In the genomic region with DNA sequence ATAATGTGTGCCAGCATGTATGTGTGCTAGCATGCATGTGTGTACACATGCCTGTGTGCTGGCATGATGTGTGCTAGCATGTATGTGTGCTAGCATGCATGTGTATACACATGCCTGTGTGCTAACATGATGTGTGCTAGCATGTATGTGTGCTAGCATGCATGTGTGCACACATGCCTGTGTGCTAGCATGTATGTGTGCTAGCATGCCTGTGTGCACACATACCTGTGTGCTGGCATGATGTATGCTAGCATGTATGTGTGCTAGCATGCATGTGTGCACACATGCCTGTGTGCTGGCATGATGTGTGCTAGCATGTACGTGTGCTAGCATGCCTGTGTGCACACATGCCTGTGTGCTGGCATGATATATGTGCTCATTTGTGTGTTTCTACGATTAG, we compare ENCODE assay signal across 21 mouse cellular contexts.
A peak's percentile ranks its signal among the peaks of the same experiment; 100 is the strongest.
DNase-seq lines count a peak whose midpoint lies in the region; ATAC-seq and TF ChIP-seq lines count a peak whose summit lies in the region.
"Had no signal": no experiment of that assay in that cellular context is flagged by ENCODE, and none has a peak within 500 bp of the region (broad histone marks: within the 10 kb centered on the region; RNA-seq: fewer than 3 reads in every experiment).

No protein-coding gene starts in this region.

- peaks cover 6% of the 10 kb centered on the region; the same call in 1 of the 2 replicates for H3K4me1 ChIP-seq in hindbrain, embryonic 13.5 days (replicated peaks)
- no peaks in the 10 kb centered on the region for H3K4me1 ChIP-seq in hindbrain, postnatal 0 days (ENCODE audit: insufficient read depth, low read length)
- no peaks in the 10 kb centered on the region; the same call in 1 of the 2 replicates for H3K4me1 ChIP-seq in megakaryocyte, embryonic 14.5 days
- H3K4me1 ChIP-seq in neural tube, embryonic 13.5 days (replicated peaks) = peaks cover 4% of the 10 kb centered on the region; the same call in 1 of the 2 replicates
- peaks cover 4% of the 10 kb centered on the region for H3K4me1 ChIP-seq in neural tube, embryonic 15.5 days
- H3K4me1 ChIP-seq: embryonic facial prominence, embryonic 12.5 days had no signal

- H3K9ac ChIP-seq in hindbrain, embryonic 13.5 days = no peak overlapping the region
- H3K9ac ChIP-seq in hindbrain, postnatal 0 days (replicated peaks; ENCODE audit: low read length) = no peak overlapping the region
- H3K9ac ChIP-seq in neural tube, embryonic 13.5 days = no peak overlapping the region
- H3K9ac ChIP-seq in neural tube, embryonic 15.5 days (replicated peaks) = no peak overlapping the region
- H3K9ac ChIP-seq: embryonic facial prominence, embryonic 12.5 days; forebrain, embryonic 13.5 days; forebrain, embryonic 15.5 days had no signal

- H3K36me3 ChIP-seq in hindbrain, embryonic 13.5 days = no peaks in the 10 kb centered on the region
- no peaks in the 10 kb centered on the region for H3K36me3 ChIP-seq in hindbrain, postnatal 0 days (ENCODE audit: insufficient read depth, low read length)
- no peaks in the 10 kb centered on the region for H3K36me3 ChIP-seq in megakaryocyte, embryonic 14.5 days (replicated peaks; ENCODE audit: low read length)
- H3K36me3 ChIP-seq in neural tube, embryonic 13.5 days = no peaks in the 10 kb centered on the region
- 0 out of 2 replicates have a peak, but pooled peaks cover 3% of the 10 kb centered on the region for H3K36me3 ChIP-seq in neural tube, embryonic 15.5 days
- H3K36me3 ChIP-seq: embryonic facial prominence, embryonic 10.5 days; embryonic facial prominence, embryonic 12.5 days; forebrain, embryonic 15.5 days had no signal

- no peaks in the 10 kb centered on the region for H3K27me3 ChIP-seq in hindbrain, embryonic 13.5 days
- H3K27me3 ChIP-seq in hindbrain, postnatal 0 days (ENCODE audit: insufficient read depth, low read length) = no peaks in the 10 kb centered on the region
- H3K27me3 ChIP-seq in megakaryocyte, embryonic 14.5 days (replicated peaks) = peaks cover 2% of the 10 kb centered on the region
- H3K27me3 ChIP-seq in neural tube, embryonic 13.5 days = no peaks in the 10 kb centered on the region
- no peaks in the 10 kb centered on the region for H3K27me3 ChIP-seq in neural tube, embryonic 15.5 days (replicated peaks)
- H3K27me3 ChIP-seq: CH12.LX; embryonic facial prominence, embryonic 12.5 days; forebrain, embryonic 13.5 days; forebrain, embryonic 15.5 days; Patski had no signal

- H3K27ac ChIP-seq in hindbrain, embryonic 13.5 days = peak overlapping the region; percentile 35; the same call in 1 of the 2 replicates
- H3K27ac ChIP-seq in hindbrain, postnatal 0 days = no peak overlapping the region
- peak overlapping the region; percentile 7; the same call in 1 of the 2 replicates for H3K27ac ChIP-seq in neural tube, embryonic 13.5 days (replicated peaks)
- H3K27ac ChIP-seq in neural tube, embryonic 15.5 days (replicated peaks) = peak overlapping the region; percentile 28; the same call in 1 of the 2 replicates
- H3K27ac ChIP-seq: embryonic facial prominence, embryonic 10.5 days; embryonic facial prominence, embryonic 12.5 days; forebrain, embryonic 13.5 days; forebrain, embryonic 15.5 days had no signal

- ATAC-seq in hindbrain, embryonic 13.5 days (ENCODE audit: low FRiP score) = no peak
- no peak for ATAC-seq in hindbrain, postnatal 0 days
- ATAC-seq in megakaryocyte, adult 5-6 weeks (ENCODE audit: poor library complexity, severe bottlenecking) = no peak
- no peak for ATAC-seq in neural tube, embryonic 13.5 days (ENCODE audit: low read depth)
- ATAC-seq in neural tube, embryonic 15.5 days (ENCODE audit: low FRiP score) = no peak
- ATAC-seq: activated CD4-positive, CD25-positive, alpha-beta regulatory T cell, adult 4 months; CD4-positive, CD25-positive, alpha-beta regulatory T cell, adult 4 months; forebrain, embryonic 13.5 days; forebrain, embryonic 15.5 days; Patski had no signal

- no peak overlapping the region for H3K4me3 ChIP-seq in hindbrain, embryonic 13.5 days
- no peak overlapping the region for H3K4me3 ChIP-seq in hindbrain, postnatal 0 days (ENCODE audit: low read length)
- H3K4me3 ChIP-seq in megakaryocyte, embryonic 14.5 days (replicated peaks) = peak overlapping the region; percentile 51
- no peak overlapping the region for H3K4me3 ChIP-seq in neural tube, embryonic 13.5 days
- no peak overlapping the region for H3K4me3 ChIP-seq in neural tube, embryonic 15.5 days (replicated peaks)
- H3K4me3 ChIP-seq: embryonic facial prominence, embryonic 10.5 days; embryonic facial prominence, embryonic 12.5 days; forebrain, embryonic 13.5 days; forebrain, embryonic 15.5 days had no signal

- no peaks in the 10 kb centered on the region for H3K9me3 ChIP-seq in hindbrain, embryonic 13.5 days
- no peaks in the 10 kb centered on the region for H3K9me3 ChIP-seq in hindbrain, postnatal 0 days (ENCODE audit: low read length)
- H3K9me3 ChIP-seq in megakaryocyte, embryonic 14.5 days = peaks cover 9% of the 10 kb centered on the region; the same call in 1 of the 2 replicates
- H3K9me3 ChIP-seq in neural tube, embryonic 13.5 days = no peaks in the 10 kb centered on the region
- H3K9me3 ChIP-seq in neural tube, embryonic 15.5 days (replicated peaks) = no peaks in the 10 kb centered on the region
- H3K9me3 ChIP-seq: embryonic facial prominence, embryonic 10.5 days; forebrain, embryonic 13.5 days; forebrain, embryonic 15.5 days had no signal

- no peak for DNase-seq in hindbrain, postnatal 0 days (ENCODE audit: low spot score)
- DNase-seq in neural tube, embryonic 10.5 days (ENCODE audit: extremely low spot score, low spot score) = no peak
- DNase-seq in spleen, adult 12 weeks (ENCODE audit: low spot score) = no peak
- DNase-seq: adrenal gland, adult 8-10 months; adrenal gland, postnatal 14 days; adrenal gland, postnatal 36 days; B cell, adult 2 months; cerebellum, adult 9-10 months had no signal

- no peak overlapping the region for H3K4me2 ChIP-seq in hindbrain, embryonic 13.5 days
- no peak overlapping the region for H3K4me2 ChIP-seq in hindbrain, postnatal 0 days (ENCODE audit: low read depth, low read length)
- no peak overlapping the region for H3K4me2 ChIP-seq in neural tube, embryonic 13.5 days
- no peak overlapping the region for H3K4me2 ChIP-seq in neural tube, embryonic 15.5 days
- H3K4me2 ChIP-seq: embryonic facial prominence, embryonic 12.5 days; forebrain, embryonic 13.5 days; forebrain, embryonic 15.5 days had no signal

- no peak for TF ChIP-seq CTCF in hindbrain, postnatal 0 days (IDR thresholded peaks at IDR 0.05; ENCODE audit: low read depth)

- WGBS in hindbrain, embryonic 13.5 days = 80% methylated on average over 2 of the region's 2 CpGs
- 75% methylated on average over 2 of the region's 2 CpGs for WGBS in hindbrain, postnatal 0 days
- WGBS in neural tube, embryonic 13.5 days = 69% methylated on average over 2 of the region's 2 CpGs
- WGBS in neural tube, embryonic 15.5 days = 68% methylated on average over 2 of the region's 2 CpGs
